Mouse (Mus musculus) olfactory bulb, adult 2 months (tissue): Measurements from ENCODE around the gene Zfp62.

Experiments
- CTCF ChIP-seq: fragments of 200-500 bp; IDR thresholded peaks from 2 replicates; pipeline ENCODE4 v1.5.1; 2012; ENCODE audit warnings: low read depth, mild to moderate bottlenecking, low read length, moderate library complexity; ENCODE audit not compliant: insufficient read depth
- POLR2A ChIP-seq: fragments of 200-500 bp; IDR thresholded peaks from 2 replicates; pipeline ENCODE4 v1.6.1; 2012; ENCODE audit warnings: mild to moderate bottlenecking, low read depth, low read length, moderate library complexity; ENCODE audit not compliant: insufficient read depth

- no peak for TF ChIP-seq CTCF
- TF ChIP-seq POLR2A, result no peak
Observed at GRCm38 (mm10) chr11:49186955-49187488, 16.1 kb upstream of the Zfp62 start, which contains the start of gene Btnl9.
